Mouse (Mus musculus): ENCODE measurements around the gene Armc9.

Armc9 gene

GRCm38 (mm10) chr1:86312269-86312668, 157.7 kb downstream of the Armc9 start:
- DNase-seq (ENCODE audit: low spot score), result no peak

GRCm38 (mm10) chr1:86313096-86313771, 158.7 kb downstream of the Armc9 start:
- no peak for DNase-seq (ENCODE audit: low spot score)

DNA sequence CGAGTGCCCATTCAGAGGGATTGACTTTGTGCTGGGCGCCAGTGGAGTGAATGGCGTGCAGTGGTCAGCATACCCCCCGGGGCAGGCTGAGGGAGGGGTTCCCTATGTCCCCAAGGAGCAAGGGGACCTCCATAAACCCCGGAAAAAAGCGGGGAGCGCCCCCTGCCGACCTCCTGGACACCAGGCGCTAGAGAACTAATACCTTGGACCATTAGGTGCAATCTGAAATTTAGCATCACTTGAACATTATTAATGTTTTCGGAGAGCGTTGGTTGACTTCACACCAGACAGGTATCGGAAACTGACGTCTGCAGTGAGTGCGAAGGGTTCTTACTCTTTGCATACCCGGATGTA, 159.2 kb downstream of the Armc9 start:
- DNase-seq (ENCODE audit: low spot score), result no peak

- no peak for DNase-seq (ENCODE audit: low spot score)
These were observed 166.3 kb downstream of the Armc9 start for GRCm38 (mm10) chr1:86320822-86321413.

Data from testis, postnatal 14 days (tissue).